Mouse (Mus musculus): ENCODE measurements around the gene Cd53. TPM values are rescaled to one million over a fixed set of nuclear protein-coding genes. Genes with fewer than 3 reads are reported as not detected.

The Cd53 gene
- polyA plus RNA-seq (2016; fragmentation: Nextera tagmentation; extraction: Ambion mirVana) = 1.1 and 2.0 TPM in 2 replicates

- no peaks in the 10 kb centered on the region for H3K36me3 ChIP-seq
- H3K27ac ChIP-seq = no peak within 1 kb of the TSS
- H3K4me1 ChIP-seq = no peaks in the 10 kb centered on the region
- H3K27me3 ChIP-seq (ENCODE audit: low read depth, poor library complexity, severe bottlenecking) = no peaks in the 10 kb centered on the region
- no peaks in the 10 kb centered on the region for H3K9me3 ChIP-seq (replicated peaks)
- 74% methylated on average over 2 of the region's 2 CpGs for WGBS
- H3K4me3 ChIP-seq = no peak within 1 kb of the TSS
- no peak for DNase-seq (ENCODE audit: low spot score)
Observed at GRCm38 (mm10) chr3:106789930-106790329, at the start of gene Cd53. TSS of gene Cd53 (minus strand) at chr3:106790149.

GRCm38 (mm10) chr3:106832107-106832506 lies 42.2 kb upstream of the Cd53 start:
- no peaks in the 10 kb centered on the region for H3K27me3 ChIP-seq (ENCODE audit: low read depth, poor library complexity, severe bottlenecking)
- H3K4me3 ChIP-seq = no peak overlapping the region
- 84% methylated on average over 1 of the region's 1 CpGs for WGBS
- H3K9me3 ChIP-seq (replicated peaks) = peaks cover 3% of the 10 kb centered on the region; the same call in 1 of the 2 replicates
- H3K27ac ChIP-seq = no peak overlapping the region
- no peaks in the 10 kb centered on the region for H3K4me1 ChIP-seq
- H3K36me3 ChIP-seq = no peaks in the 10 kb centered on the region
- no peak for DNase-seq (ENCODE audit: low spot score)

- H3K36me3 ChIP-seq = no peaks in the 10 kb centered on the region
- H3K27me3 ChIP-seq (ENCODE audit: low read depth, poor library complexity, severe bottlenecking) = no peaks in the 10 kb centered on the region
- no peak within 1 kb of the TSS for H3K4me3 ChIP-seq
- H3K27ac ChIP-seq = no peak within 1 kb of the TSS
- WGBS = 81% methylated on average over 1 of the region's 1 CpGs
- H3K4me1 ChIP-seq = no peaks in the 10 kb centered on the region
- DNase-seq (ENCODE audit: low spot score) = no peak
- no peaks in the 10 kb centered on the region for H3K9me3 ChIP-seq (replicated peaks)
Observed at GRCm38 (mm10) chr3:106826187-106826586, 36.2 kb upstream of the Cd53 start, which contains the start of gene Olfr266. TSS of gene Olfr266 (minus strand) at chr3:106826287.

- 80% methylated on average over 2 of the region's 2 CpGs for WGBS
- no peak overlapping the region for H3K27ac ChIP-seq
- H3K4me3 ChIP-seq = no peak overlapping the region
- H3K36me3 ChIP-seq = no peaks in the 10 kb centered on the region
- DNase-seq (ENCODE audit: low spot score) = no peak
- no peaks in the 10 kb centered on the region for H3K27me3 ChIP-seq (ENCODE audit: low read depth, poor library complexity, severe bottlenecking)
- H3K9me3 ChIP-seq (replicated peaks) = no peaks in the 10 kb centered on the region
- H3K4me1 ChIP-seq = no peaks in the 10 kb centered on the region
Observed at GRCm38 (mm10) chr3:106817676-106818075, 27.7 kb upstream of the Cd53 start.

GRCm38 (mm10) chr3:106808972-106809695 lies 19.2 kb upstream of the Cd53 start:
- no peaks in the 10 kb centered on the region for H3K4me1 ChIP-seq

GRCm38 (mm10) chr3:106798079-106798478 lies 8.1 kb upstream of the Cd53 start:
- no peak for DNase-seq (ENCODE audit: low spot score)
- Histone ChIP-seq H3K27me3 (ENCODE audit: low read depth, poor library complexity, severe bottlenecking) (no peaks in the 10 kb centered on the region), H3K4me1 (no peaks in the 10 kb centered on the region)

More at GRCm38 (mm10) chr3:106808972-106809695, 19.2 kb upstream of the Cd53 start:
- Histone ChIP-seq H3K4me3 (no peak overlapping the region), H3K36me3 (no peaks in the 10 kb centered on the region), H3K27me3 (ENCODE audit: low read depth, poor library complexity, severe bottlenecking) (no peaks in the 10 kb centered on the region), H3K27ac (no peak overlapping the region), H3K9me3 (replicated peaks) (no peaks in the 10 kb centered on the region)
- DNase-seq (ENCODE audit: low spot score) = no peak
- WGBS = 77% methylated on average over 2 of the region's 2 CpGs

GRCm38 (mm10) chr3:106788440-106788887 lies 1.5 kb downstream of the Cd53 start:
- no peaks in the 10 kb centered on the region for H3K9me3 ChIP-seq (replicated peaks)
- H3K4me1 ChIP-seq = no peaks in the 10 kb centered on the region
- no peak overlapping the region for H3K4me3 ChIP-seq
- no peak for DNase-seq (ENCODE audit: low spot score)
- no peaks in the 10 kb centered on the region for H3K36me3 ChIP-seq
- 60% methylated on average over 2 of the region's 2 CpGs for WGBS
- H3K27me3 ChIP-seq (ENCODE audit: low read depth, poor library complexity, severe bottlenecking) = no peaks in the 10 kb centered on the region
- no peak overlapping the region for H3K27ac ChIP-seq

More at GRCm38 (mm10) chr3:106798079-106798478, 8.1 kb upstream of the Cd53 start:
- no peaks in the 10 kb centered on the region for H3K9me3 ChIP-seq (replicated peaks)
- H3K27ac ChIP-seq = no peak overlapping the region
- H3K36me3 ChIP-seq = no peaks in the 10 kb centered on the region
- no peak overlapping the region for H3K4me3 ChIP-seq

- Histone ChIP-seq H3K27ac (no peak overlapping the region), H3K36me3 (no peaks in the 10 kb centered on the region), H3K4me3 (no peak overlapping the region), H3K4me1 (no peaks in the 10 kb centered on the region), H3K9me3 (replicated peaks) (no peaks in the 10 kb centered on the region), H3K27me3 (ENCODE audit: low read depth, poor library complexity, severe bottlenecking) (no peaks in the 10 kb centered on the region)
- DNase-seq (ENCODE audit: low spot score) = no peak
Observed at GRCm38 (mm10) chr3:106787972-106788371, 2.0 kb downstream of the Cd53 start.

- WGBS = 82% methylated on average over 3 of the region's 3 CpGs
- Histone ChIP-seq H3K4me3 (no peak overlapping the region), H3K27me3 (ENCODE audit: low read depth, poor library complexity, severe bottlenecking) (no peaks in the 10 kb centered on the region), H3K27ac (no peak overlapping the region), H3K9me3 (replicated peaks) (no peaks in the 10 kb centered on the region), H3K4me1 (no peaks in the 10 kb centered on the region), H3K36me3 (no peaks in the 10 kb centered on the region)
- DNase-seq (ENCODE audit: low spot score) = no peak
Observed at GRCm38 (mm10) chr3:106785130-106785529, 4.8 kb downstream of the Cd53 start.

GRCm38 (mm10) chr3:106771834-106772233 lies 18.1 kb downstream of the Cd53 start:
- H3K9me3 ChIP-seq (replicated peaks) = no peaks in the 10 kb centered on the region
- no peak overlapping the region for H3K27ac ChIP-seq
- H3K36me3 ChIP-seq = no peaks in the 10 kb centered on the region
- WGBS = 88% methylated on average over 1 of the region's 1 CpGs
- no peak for DNase-seq (ENCODE audit: low spot score)
- no peaks in the 10 kb centered on the region for H3K4me1 ChIP-seq
- no peak overlapping the region for H3K4me3 ChIP-seq
- no peaks in the 10 kb centered on the region for H3K27me3 ChIP-seq (ENCODE audit: low read depth, poor library complexity, severe bottlenecking)

GRCm38 (mm10) chr3:106755898-106756297 lies 34.1 kb downstream of the Cd53 start:
- no peak for DNase-seq (ENCODE audit: low spot score)
- Histone ChIP-seq H3K36me3 (no peaks in the 10 kb centered on the region), H3K4me3 (no peak overlapping the region), H3K9me3 (replicated peaks) (no peaks in the 10 kb centered on the region), H3K27ac (no peak overlapping the region), H3K4me1 (no peaks in the 10 kb centered on the region), H3K27me3 (ENCODE audit: low read depth, poor library complexity, severe bottlenecking) (no peaks in the 10 kb centered on the region)
- 76% methylated on average over 1 of the region's 1 CpGs for WGBS

GRCm38 (mm10) chr3:106722028-106722945 lies 67.7 kb downstream of the Cd53 start:
- H3K4me1 ChIP-seq = peaks cover 3% of the 10 kb centered on the region; the same call in 1 of the 2 replicates
- H3K27ac ChIP-seq = peak overlapping the region; percentile 84
- H3K36me3 ChIP-seq = no peaks in the 10 kb centered on the region
- H3K27me3 ChIP-seq (ENCODE audit: low read depth, poor library complexity, severe bottlenecking) = no peaks in the 10 kb centered on the region
- no peaks in the 10 kb centered on the region for H3K9me3 ChIP-seq (replicated peaks)
- WGBS = 2% methylated on average over 33 of the region's 33 CpGs
- peak overlapping the region; percentile 72 for H3K4me3 ChIP-seq
- peak; percentile 81 for DNase-seq (ENCODE audit: low spot score)

Data from limb, embryonic 10.5 days (tissue).